Mouse (Mus musculus) myocyte (in vitro differentiated cells): ENCODE results near the gene Stat5a.

Experiments
- CEBPB ChIP-seq: IDR thresholded peaks from 2 replicates; pipeline ENCODE4 v1.6.1; 2011; ENCODE audit warnings: mild to moderate bottlenecking, moderate library complexity; ENCODE audit not compliant: poor library complexity, insufficient read depth, severe bottlenecking
- E2F4 ChIP-seq: IDR thresholded peaks from one replicate; pipeline ENCODE4 v1.6.1; 2011; ENCODE audit warnings: mild to moderate bottlenecking, control low read depth, moderate library complexity; ENCODE audit not compliant: insufficient read depth
- MAX ChIP-seq: IDR thresholded peaks from one replicate; pipeline ENCODE4 v1.6.1; 2011; ENCODE audit warnings: low read depth, mild to moderate bottlenecking, control low read depth
- MYOD1 ChIP-seq, 3 experiments: IDR thresholded peaks; one replicate each; pipeline ENCODE4 v1.6.1; 2011; ENCODE audit warnings: control low read depth in 2 of 3, low read depth in 2 of 3, mild to moderate bottlenecking in 2 of 3, moderate library complexity in 1 of 3; ENCODE audit not compliant: insufficient read length in 2 of 3, control insufficient read depth in 1 of 3
- MYOG ChIP-seq, 3 experiments: IDR thresholded peaks; one replicate each; pipeline ENCODE4 v1.6.1; 2011; ENCODE audit warnings: control low read depth in 2 of 3, low read depth in 2 of 3, mild to moderate bottlenecking in 2 of 3; ENCODE audit not compliant: insufficient read length in 2 of 3, control insufficient read depth in 1 of 3, insufficient read depth in 1 of 3
- POLR2A ChIP-seq: IDR thresholded peaks from one replicate; pipeline ENCODE4 v1.6.1; 2011; ENCODE audit warnings: low read depth, mild to moderate bottlenecking, control low read depth, moderate library complexity; ENCODE audit not compliant: insufficient read length
- POLR2AphosphoS2 ChIP-seq: IDR thresholded peaks from one replicate; pipeline ENCODE4 v1.6.1; 2011; ENCODE audit warnings: low read depth, control low read depth; ENCODE audit not compliant: insufficient read length
- REST ChIP-seq: IDR thresholded peaks from one replicate; pipeline ENCODE4 v1.6.1; 2011; ENCODE audit warnings: mild to moderate bottlenecking, control low read depth, moderate library complexity; ENCODE audit not compliant: insufficient read depth, insufficient read length
- TCF12 ChIP-seq: IDR thresholded peaks from one replicate; pipeline ENCODE4 v1.6.1; 2011; ENCODE audit warnings: mild to moderate bottlenecking, control low read depth; ENCODE audit not compliant: poor library complexity, insufficient read depth, severe bottlenecking
- TCF3 ChIP-seq: IDR thresholded peaks from one replicate; pipeline ENCODE4 v1.6.1; 2011; ENCODE audit warnings: low read depth, control low read depth; ENCODE audit not compliant: insufficient read length
- USF1 ChIP-seq: IDR thresholded peaks from one replicate; pipeline ENCODE4 v1.6.1; 2011; ENCODE audit warnings: low read depth, mild to moderate bottlenecking, control low read depth, moderate library complexity

GRCm38 (mm10) chr11:100905929-100906328, 46.8 kb downstream of the Stat5a start:
- TF ChIP-seq POLR2A (no peak), E2F4 (no peak), USF1 (no peak), POLR2AphosphoS2 (no peak), TCF12 (no peak), MYOG (IDR thresholded peaks at IDR 0.05; ENCODE audit: control insufficient read depth in 1 of 3, insufficient read depth in 1 of 3, insufficient read length in 2 of 3, low read depth in 2 of 3) (no peak), MAX (no peak), TCF3 (no peak), MYOD1 (IDR thresholded peaks at IDR 0.05; ENCODE audit: control insufficient read depth in 1 of 3, insufficient read length in 2 of 3, low read depth in 2 of 3) (no peak), REST (no peak), CEBPB (no peak)
